8 mouse cellular contexts compared by ENCODE assay signal in the genomic region with DNA sequence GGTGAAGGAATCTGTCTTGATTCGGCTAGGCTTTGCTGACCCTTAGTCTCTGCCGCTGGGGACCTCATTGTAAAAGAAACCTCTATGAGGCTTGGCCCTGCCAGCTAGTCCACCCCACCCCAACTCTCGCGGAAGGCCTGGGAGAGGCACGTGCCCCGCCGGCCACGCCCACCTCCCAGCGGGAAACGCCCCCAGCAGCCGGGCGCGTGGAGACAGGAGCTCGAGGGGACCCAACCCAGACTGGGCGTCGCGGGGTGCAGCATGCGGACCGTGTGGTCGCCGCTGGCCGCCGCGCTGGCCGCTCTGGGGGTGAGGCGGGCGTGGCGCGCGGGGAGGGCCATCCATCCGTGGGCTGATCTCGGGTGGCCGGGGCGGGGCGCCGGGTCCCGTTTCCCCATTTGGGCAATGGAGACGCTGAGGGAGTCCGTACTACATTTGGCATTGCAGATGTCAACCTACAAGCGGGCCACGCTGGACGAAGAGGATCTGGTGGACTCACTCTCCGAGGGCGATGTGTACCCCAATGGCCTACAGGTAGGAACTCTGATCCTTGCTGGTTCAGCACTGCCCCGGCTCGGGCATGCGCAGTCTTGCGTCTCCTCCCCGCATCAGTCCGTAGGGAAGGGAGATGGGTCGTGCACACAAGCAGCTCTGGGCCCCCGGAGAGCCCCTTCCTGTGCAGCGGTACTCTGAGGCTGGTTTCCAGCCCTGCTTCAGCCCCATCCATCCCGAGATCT. TPM values are rescaled to one million over a fixed set of nuclear protein-coding genes. Genes with fewer than 3 reads are reported as not detected.
DNase-seq lines count a peak whose midpoint lies in the region; ATAC-seq lines count a peak whose summit lies in the region.

No protein-coding gene starts in this region.

- peaks cover 38% of the 10 kb centered on the region for H3K4me1 ChIP-seq in hindbrain, embryonic 13.5 days (replicated peaks)
- peaks cover 38% of the 10 kb centered on the region for H3K4me1 ChIP-seq in limb, embryonic 13.5 days
- peaks cover 31% of the 10 kb centered on the region for H3K4me1 ChIP-seq in midbrain, embryonic 12.5 days

- ATAC-seq in hindbrain, embryonic 13.5 days (ENCODE audit: low FRiP score), result peak; percentile 79
- peak; percentile 80 for ATAC-seq in limb, embryonic 13.5 days (ENCODE audit: low FRiP score, low read depth)
- peak; percentile 69 for ATAC-seq in midbrain, embryonic 12.5 days (ENCODE audit: low FRiP score, low read depth)

- H3K4me2 ChIP-seq in hindbrain, embryonic 13.5 days, result peak overlapping the region; percentile 95
- peak overlapping the region; percentile 96 for H3K4me2 ChIP-seq in limb, embryonic 13.5 days (replicated peaks)
- peak overlapping the region; percentile 95 for H3K4me2 ChIP-seq in midbrain, embryonic 12.5 days (replicated peaks)

- H3K9me3 ChIP-seq in hindbrain, embryonic 13.5 days, result no peaks in the 10 kb centered on the region
- no peaks in the 10 kb centered on the region for H3K9me3 ChIP-seq in limb, embryonic 13.5 days
- H3K9me3 ChIP-seq in midbrain, embryonic 12.5 days, result no peaks in the 10 kb centered on the region

- H3K36me3 ChIP-seq in hindbrain, embryonic 13.5 days, result no peaks in the 10 kb centered on the region
- H3K36me3 ChIP-seq in limb, embryonic 13.5 days, result no peaks in the 10 kb centered on the region
- H3K36me3 ChIP-seq in midbrain, embryonic 12.5 days, result no peaks in the 10 kb centered on the region

- H3K27me3 ChIP-seq in hindbrain, embryonic 13.5 days, result peaks cover 8% of the 10 kb centered on the region; the same call in 1 of the 2 replicates
- H3K27me3 ChIP-seq in limb, embryonic 13.5 days, result no peaks in the 10 kb centered on the region
- peaks cover 28% of the 10 kb centered on the region for H3K27me3 ChIP-seq in midbrain, embryonic 12.5 days

- peak overlapping the region; percentile 52 for H3K4me3 ChIP-seq in hindbrain, embryonic 13.5 days
- peak overlapping the region; percentile 60 for H3K4me3 ChIP-seq in limb, embryonic 13.5 days
- H3K4me3 ChIP-seq in midbrain, embryonic 12.5 days, result peak overlapping the region; percentile 49

- H3K9ac ChIP-seq in hindbrain, embryonic 13.5 days, result peak overlapping the region; percentile 74
- peak overlapping the region; percentile 71 for H3K9ac ChIP-seq in limb, embryonic 13.5 days
- H3K9ac ChIP-seq in midbrain, embryonic 12.5 days (replicated peaks), result peak overlapping the region; percentile 60

- H3K27ac ChIP-seq in hindbrain, embryonic 13.5 days, result no peak overlapping the region
- H3K27ac ChIP-seq in limb, embryonic 13.5 days, result 0 out of 2 replicates have a peak overlapping the region, but pooled peaks have one; percentile 22
- H3K27ac ChIP-seq in midbrain, embryonic 12.5 days (replicated peaks), result no peak overlapping the region

- peak; percentile 76 for DNase-seq in Muller cell, postnatal 12 days (ENCODE audit: inconsistent ontology term)
- peak; percentile 47 for DNase-seq in c-Kit-negative CD71-positive TER-119-positive erythroid progenitor cells, embryonic 14.5 days (ENCODE audit: low read depth, low spot score)
- peak; percentile 83 for DNase-seq in gastrocnemius, adult 18-20 months (ENCODE audit: low spot score)
- DNase-seq in spleen, postnatal 10 days (ENCODE audit: low spot score in 2 of 2), result peak; percentile 52 to 81
- DNase-seq in cerebellum, adult 18-20 months, result no peak

- WGBS in hindbrain, embryonic 13.5 days, result under 1% methylated on average over 52 of the region's 54 CpGs
- WGBS in limb, embryonic 13.5 days, result 3% methylated on average over 49 of the region's 54 CpGs
- WGBS in midbrain, embryonic 12.5 days, result 1% methylated on average over 50 of the region's 54 CpGs

RNA-seq across cellular contexts. Expression of gene Ece1, which starts 51.5 kb away (rescaled TPM):
- total RNA-seq in gastrocnemius, adult 18-20 months (2021), result 10 to 100 TPM; 65.0 to 78.0 TPM
- 20.2 and 22.8 TPM in 2 replicates for polyA plus RNA-seq in hindbrain, embryonic 13.5 days (2015; fragmentation: Nextera tagmentation; extraction: Ambion mirVana)
- 29.2 and 31.4 TPM in 2 replicates for polyA plus RNA-seq in limb, embryonic 13.5 days (2015; fragmentation: Nextera tagmentation; extraction: Ambion mirVana)
- polyA plus RNA-seq in midbrain, embryonic 12.5 days (2016; fragmentation: Nextera tagmentation; extraction: Ambion mirVana), result 17.8 and 21.0 TPM in 2 replicates

Comparison
In these comparisons a context has a peak if more than half of its experiments do, and no peak if none do; other contexts are left out.
1. DNase-seq: peak in Muller cell, postnatal 12 days (single experiment), c-Kit-negative CD71-positive TER-119-positive erythroid progenitor cells, embryonic 14.5 days (single experiment), gastrocnemius, adult 18-20 months (single experiment) and spleen, postnatal 10 days (2 of 2); none in cerebellum, adult 18-20 months (0 of 2).
2. Peak in every context shown above with its lines, with median percentiles within 50 percentile points of each other: ATAC-seq, H3K4me2 ChIP-seq, H3K4me3 ChIP-seq and H3K9ac ChIP-seq.